Mouse (Mus musculus): Measurements from ENCODE around the gene Map4k4.

Map4k4 gene

DNA sequence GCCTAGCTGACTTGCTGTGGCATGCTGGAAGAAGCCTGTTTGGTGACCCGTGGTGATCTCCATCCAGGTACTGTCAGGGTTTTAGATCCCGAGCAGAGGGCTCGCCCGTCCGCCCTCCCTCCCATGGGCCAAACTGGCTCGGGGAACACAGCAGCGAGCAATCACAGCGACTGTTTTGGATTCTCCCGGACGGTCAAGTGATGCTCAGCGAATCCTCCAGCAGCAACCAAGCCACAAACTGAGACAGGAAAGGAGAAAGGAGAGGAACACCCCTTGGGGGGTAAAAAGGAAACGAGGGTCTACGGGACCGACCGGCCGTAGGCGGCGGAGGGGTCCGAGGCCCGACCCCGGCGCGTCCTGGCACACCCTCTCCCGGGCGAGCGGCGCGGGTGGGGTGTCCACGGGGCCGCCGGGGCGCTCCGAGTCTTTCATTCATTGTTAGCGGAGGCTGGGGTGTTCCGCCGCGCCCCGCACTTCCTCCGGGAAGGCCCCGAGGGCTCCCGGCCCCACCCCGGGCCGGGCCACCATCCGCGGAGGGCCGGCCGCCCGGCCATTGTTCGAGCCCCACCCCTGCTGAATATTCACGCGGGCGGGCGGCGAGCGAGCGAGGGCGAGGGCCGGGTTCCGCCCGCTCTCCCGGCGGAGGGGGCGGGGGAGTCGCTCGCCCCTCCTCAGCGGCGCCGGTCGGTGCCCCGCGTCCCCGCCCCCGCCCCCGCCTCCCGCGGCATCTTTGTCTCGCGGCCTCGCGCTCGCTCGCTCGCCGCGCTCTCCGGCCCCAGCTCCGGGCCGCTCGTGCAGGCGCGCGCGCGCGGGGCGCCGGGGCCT lies at the start of gene Map4k4:
TSS of gene Map4k4 (plus strand) at position 733 of the 825 bp plus-strand sequence.
- no peak for DNase-seq (ENCODE audit: low spot score)

GRCm38 (mm10) chr1:39855949-39856348 lies 44.8 kb upstream of the Map4k4 start:
- DNase-seq (ENCODE audit: low spot score): no peak

- DNase-seq (ENCODE audit: low spot score): no peak
Measured at GRCm38 (mm10) chr1:39856795-39857447, 43.8 kb upstream of the Map4k4 start.

DNA sequence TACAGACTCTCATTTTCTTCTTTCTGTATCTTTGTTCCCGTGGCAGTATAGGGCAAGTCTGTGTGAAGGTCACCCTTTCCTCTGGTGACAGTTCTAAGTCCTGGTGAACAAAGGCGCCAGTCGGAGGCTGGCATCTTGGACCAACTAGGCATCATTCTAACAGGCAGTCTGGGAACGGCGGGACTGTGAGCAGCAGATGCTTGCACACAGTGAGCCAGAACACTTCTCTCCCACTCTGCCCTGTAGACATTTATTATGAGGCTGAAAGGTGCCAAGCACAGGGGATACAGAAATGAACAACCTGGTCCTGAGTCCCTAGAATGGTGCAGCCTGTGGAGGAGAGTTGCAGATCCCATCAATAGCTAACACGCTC lies 43.3 kb upstream of the Map4k4 start:
- DNase-seq (ENCODE audit: low spot score): no peak

- no peak for DNase-seq (ENCODE audit: low spot score)
Measured at GRCm38 (mm10) chr1:39859213-39859612, 41.5 kb upstream of the Map4k4 start.

DNA sequence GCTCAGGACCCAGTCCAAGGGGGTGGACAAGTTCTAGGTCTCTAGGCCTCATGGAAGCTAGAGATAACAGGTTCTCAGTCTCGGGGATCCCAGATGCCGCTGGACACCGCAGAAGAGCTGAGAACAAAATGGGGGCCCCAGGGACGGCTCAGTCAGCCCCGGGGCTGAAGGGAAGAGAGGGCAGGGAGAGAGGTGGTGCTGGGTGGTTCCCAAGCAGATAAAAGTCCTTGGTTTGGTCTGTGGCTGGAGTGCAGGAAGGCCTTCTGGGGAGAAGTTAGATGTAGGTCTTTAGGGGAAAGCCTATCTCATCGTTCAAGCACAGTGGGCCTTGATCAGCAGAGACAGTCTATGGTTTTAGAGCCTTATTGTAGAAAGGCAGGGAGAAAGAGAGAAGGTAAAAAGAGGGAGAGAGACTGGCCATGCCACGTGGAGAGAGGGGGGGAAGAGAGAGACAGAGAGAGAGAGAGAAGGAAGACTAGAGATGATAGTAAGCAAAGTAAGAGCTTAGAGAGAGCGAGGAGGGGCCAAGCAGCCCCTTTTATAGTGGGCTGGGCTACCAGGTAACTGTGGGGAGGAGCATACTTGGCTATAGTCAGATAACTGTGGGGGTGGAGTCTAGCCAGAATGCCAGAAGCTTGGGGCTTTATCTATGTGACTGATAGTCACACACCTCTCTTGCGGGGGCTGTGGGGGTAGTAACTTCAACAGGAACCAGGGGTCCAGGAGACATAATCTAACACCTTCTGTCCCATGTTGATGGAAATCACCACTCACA lies 34.2 kb upstream of the Map4k4 start:
- no peak for DNase-seq (ENCODE audit: low spot score)

DNA sequence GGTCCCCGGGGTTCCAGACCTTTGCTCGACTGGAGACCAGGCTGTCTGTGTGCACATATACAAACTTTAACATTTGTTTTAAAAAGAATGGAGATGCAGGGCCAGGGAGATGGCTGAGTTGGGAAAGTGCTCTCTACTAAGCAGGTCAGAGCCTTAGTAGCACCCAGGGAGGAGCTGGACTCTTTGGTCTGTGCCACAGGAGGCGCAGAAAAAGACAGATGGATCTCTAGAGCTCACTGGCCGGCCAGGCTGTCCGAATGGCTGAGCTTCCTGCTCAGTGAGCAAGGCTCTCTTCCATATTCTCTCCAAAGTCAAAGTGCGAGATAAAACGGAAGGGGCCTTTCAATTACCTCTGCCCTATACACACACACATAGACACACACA lies 33.6 kb upstream of the Map4k4 start:
- no peak for DNase-seq (ENCODE audit: low spot score)

- DNase-seq (ENCODE audit: low spot score): no peak
Measured at GRCm38 (mm10) chr1:39867966-39868593, 32.6 kb upstream of the Map4k4 start.

- no peak for DNase-seq (ENCODE audit: low spot score)
Measured at GRCm38 (mm10) chr1:39868825-39869571, 31.7 kb upstream of the Map4k4 start.

- no peak for DNase-seq (ENCODE audit: low spot score)
Measured at GRCm38 (mm10) chr1:39869721-39870201, 31.0 kb upstream of the Map4k4 start.

DNA sequence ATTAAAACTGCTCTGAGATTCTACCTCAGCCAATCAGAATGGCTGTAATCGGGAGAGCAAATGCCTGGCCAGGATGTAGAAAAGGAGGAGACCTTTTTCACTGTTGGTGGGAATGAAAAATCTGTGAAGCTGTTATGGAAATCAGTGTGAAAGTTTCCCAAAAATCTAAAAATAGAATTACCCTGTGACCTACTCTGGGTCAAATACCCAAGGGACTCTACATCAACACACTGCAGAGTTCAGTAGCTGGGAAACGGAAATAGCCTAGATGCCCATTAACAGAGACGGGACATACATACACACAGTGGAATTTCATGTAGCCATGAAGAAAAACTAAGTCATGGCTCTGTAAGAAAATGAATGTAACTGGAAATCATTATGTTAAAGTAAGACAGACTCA lies 22.7 kb upstream of the Map4k4 start:
- no peak for DNase-seq (ENCODE audit: low spot score)

DNA sequence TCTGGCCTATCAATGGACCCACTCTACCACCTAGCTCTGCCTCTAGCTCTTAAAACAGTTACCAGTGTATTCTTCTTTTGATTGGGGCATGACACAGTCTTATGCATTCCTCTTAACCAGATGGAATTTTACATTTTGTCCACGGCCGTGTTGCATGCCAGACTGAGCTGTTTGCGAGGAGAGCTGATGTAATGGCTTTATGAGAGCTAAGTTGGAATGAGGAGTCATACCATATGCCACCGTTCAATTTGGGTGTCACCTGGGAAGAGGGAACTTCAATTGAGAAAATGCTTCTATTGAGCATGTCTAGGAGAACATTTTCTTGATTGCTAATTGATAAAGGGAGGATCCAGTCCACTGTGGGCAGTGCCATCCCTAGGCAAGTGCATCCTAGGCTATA lies 18.2 kb upstream of the Map4k4 start:
- DNase-seq (ENCODE audit: low spot score): no peak

- DNase-seq (ENCODE audit: low spot score): no peak
Measured at GRCm38 (mm10) chr1:39884803-39885515, 15.8 kb upstream of the Map4k4 start.

GRCm38 (mm10) chr1:39887997-39888396 lies 12.7 kb upstream of the Map4k4 start:
- no peak for DNase-seq (ENCODE audit: low spot score)

GRCm38 (mm10) chr1:39889429-39889828 lies 11.3 kb upstream of the Map4k4 start:
- DNase-seq (ENCODE audit: low spot score): no peak

GRCm38 (mm10) chr1:39889973-39890372 lies 10.7 kb upstream of the Map4k4 start:
- DNase-seq (ENCODE audit: low spot score): no peak

DNA sequence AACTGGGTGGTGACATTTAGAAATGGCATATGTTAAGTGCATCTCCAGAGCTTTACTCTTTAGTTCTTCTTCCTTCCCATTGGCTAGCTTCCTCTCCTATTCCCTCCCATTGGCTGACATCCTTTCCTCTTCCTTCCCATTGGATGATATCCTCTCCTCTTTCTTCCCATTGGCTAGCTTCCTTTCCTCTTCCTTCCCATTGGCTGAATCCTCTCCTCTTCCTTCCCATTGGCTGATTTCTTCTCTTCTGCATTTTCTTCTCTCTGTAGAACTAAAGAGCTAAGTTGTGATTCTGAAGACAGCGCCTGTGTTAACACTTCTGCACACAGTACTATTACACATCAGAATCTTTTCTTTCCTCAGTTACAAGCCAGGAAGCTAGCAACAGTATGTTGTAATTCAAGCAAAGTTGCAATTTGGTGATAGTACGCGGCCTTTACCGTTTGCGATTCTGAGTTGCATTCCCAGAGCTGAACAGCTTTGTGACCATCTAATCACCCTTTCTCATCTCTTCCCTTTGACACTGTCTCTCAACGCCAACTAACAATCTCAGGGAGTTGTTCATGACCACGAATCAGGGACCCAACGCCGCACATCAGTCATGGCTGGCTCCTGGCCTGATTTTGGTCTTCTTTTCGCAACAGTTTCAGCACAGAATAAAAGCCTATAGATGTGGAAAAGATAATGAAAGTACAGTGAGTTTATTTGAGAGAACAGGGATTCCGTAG lies 7.4 kb upstream of the Map4k4 start:
- DNase-seq (ENCODE audit: low spot score): no peak

DNA sequence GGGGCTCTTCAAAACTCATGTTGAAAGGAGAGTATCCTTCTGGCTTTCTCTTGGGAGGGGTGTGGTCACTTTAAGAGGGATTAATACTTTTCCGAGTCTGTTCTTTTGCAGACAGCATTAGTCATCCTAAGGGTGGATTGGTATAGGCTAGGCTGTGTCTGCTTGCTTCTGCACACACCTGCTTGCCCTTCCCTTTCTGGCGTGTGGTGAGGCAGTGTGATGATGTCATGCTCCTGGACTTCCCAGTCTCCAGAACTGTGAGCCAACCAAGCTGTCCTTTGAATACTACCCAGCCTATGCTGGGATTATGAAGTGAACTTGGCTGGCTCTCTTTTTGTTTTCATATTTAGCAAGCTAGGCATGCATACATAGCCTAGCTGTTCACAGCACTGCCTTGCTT lies 5.6 kb upstream of the Map4k4 start:
- DNase-seq (ENCODE audit: low spot score): no peak

GRCm38 (mm10) chr1:39895506-39895905 lies 5.2 kb upstream of the Map4k4 start:
- DNase-seq (ENCODE audit: low spot score): no peak

GRCm38 (mm10) chr1:39896581-39896980 lies 4.1 kb upstream of the Map4k4 start:
- DNase-seq (ENCODE audit: low spot score): no peak

Data from left cerebral cortex, adult 11 months (tissue).